Mouse (Mus musculus): ENCODE results near the gene Hic1. TPM values are rescaled to one million over a fixed set of nuclear protein-coding genes. Genes with fewer than 3 reads are reported as not detected.

Gene Hic1
- polyA plus RNA-seq, 1 experiment: 0.02 TPM

DNA sequence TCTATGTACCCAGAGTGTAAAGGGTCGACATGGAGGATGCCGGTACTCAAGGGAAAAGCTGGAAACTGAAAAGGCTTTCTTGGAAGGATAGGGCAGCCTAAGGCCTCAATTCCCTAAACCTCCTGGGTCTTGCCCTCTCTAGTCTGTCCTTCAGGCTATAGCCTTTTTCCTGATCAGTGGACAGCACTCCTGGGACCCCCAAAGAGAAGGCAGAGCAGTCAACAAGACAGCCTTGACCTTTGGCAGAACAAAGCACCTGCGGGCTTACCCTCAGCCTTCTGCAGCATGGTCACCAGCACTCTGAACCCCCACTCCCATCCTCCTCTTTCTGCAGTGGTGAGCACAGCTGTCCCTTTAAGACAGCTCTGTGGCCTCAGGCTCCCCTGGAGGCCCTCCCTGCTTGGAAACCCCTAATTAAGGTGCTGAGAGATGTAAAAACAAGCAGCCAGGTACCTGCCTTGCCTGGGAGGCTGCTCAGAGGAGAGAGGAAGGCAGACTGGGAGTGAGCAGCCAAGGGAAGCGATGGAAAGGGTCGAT is 21.7 kb upstream of the Hic1 start, which contains the start of gene Dph1:
Dph1 (minus strand) TSS at position 337 of the 537 bp plus-strand sequence.
- Histone ChIP-seq H3K27me3 (ENCODE audit: control insufficient read depth, insufficient read depth, insufficient read length) (peaks cover 29% of the 10 kb centered on the region), H3K79me2 (ENCODE audit: control insufficient read depth, insufficient read depth) (peaks cover 28% of the 10 kb centered on the region), H3K36me3 (ENCODE audit: control insufficient read depth, insufficient read depth) (no peaks in the 10 kb centered on the region), H3K4me3 (ENCODE audit: insufficient read depth, poor library complexity, severe bottlenecking) (peak within 1 kb of the TSS; percentile 97), H3ac (ENCODE audit: control insufficient read depth, insufficient read length, low read depth) (peak within 1 kb of the TSS; percentile 98), H3K79me3 (ENCODE audit: low read depth) (peaks cover 15% of the 10 kb centered on the region)
- no peak for TF ChIP-seq MAX (IDR thresholded peaks at IDR 0.05)
- TF ChIP-seq MYOD1 (IDR thresholded peaks at IDR 0.05; ENCODE audit: control insufficient read depth, insufficient read length, low read depth): no peak
- TF ChIP-seq MYOG (IDR thresholded peaks at IDR 0.05; ENCODE audit: control insufficient read depth, extremely low read depth, insufficient read length): no peak
- TF ChIP-seq FOSL1 (IDR thresholded peaks at IDR 0.05; ENCODE audit: insufficient read depth, low read length, poor library complexity, severe bottlenecking): no peak
- TF ChIP-seq CEBPB (IDR thresholded peaks at IDR 0.05; ENCODE audit: low read depth): no peak
- TF ChIP-seq CTCF (IDR thresholded peaks at IDR 0.05; ENCODE audit: control insufficient read depth, insufficient read depth, insufficient read length): no peak
- TF ChIP-seq USF1 (IDR thresholded peaks at IDR 0.05; ENCODE audit: low read depth): no peak

DNA sequence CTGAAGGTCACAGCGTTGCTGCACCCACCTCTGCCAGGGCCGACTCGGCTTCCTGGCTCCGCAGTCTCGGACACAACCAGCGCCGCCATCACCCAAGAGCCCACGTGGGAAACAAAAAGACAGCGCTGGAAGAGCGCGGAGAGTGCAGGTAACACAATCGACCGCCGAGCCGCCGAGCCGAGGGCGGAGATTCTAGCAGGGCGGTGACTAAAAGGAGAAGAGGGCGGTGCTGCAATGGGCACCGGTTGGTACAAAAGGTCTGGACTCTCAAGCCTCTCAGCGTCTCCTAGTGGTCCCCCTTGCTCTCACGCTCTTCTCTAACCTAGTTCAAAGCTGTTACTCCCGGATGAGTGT is 21.0 kb upstream of the Hic1 start:
- Histone ChIP-seq H3K27me3 (ENCODE audit: control insufficient read depth, insufficient read depth, insufficient read length) (peaks cover 23% of the 10 kb centered on the region), H3K36me3 (ENCODE audit: control insufficient read depth, insufficient read depth) (no peaks in the 10 kb centered on the region), H3K4me3 (ENCODE audit: insufficient read depth, poor library complexity, severe bottlenecking) (peak overlapping the region; percentile 97), H3K79me3 (ENCODE audit: low read depth) (peaks cover 15% of the 10 kb centered on the region), H3K79me2 (ENCODE audit: control insufficient read depth, insufficient read depth) (peaks cover 28% of the 10 kb centered on the region), H3ac (ENCODE audit: control insufficient read depth, insufficient read length, low read depth) (peak overlapping the region; percentile 98)
- no peak for TF ChIP-seq CTCF (IDR thresholded peaks at IDR 0.05; ENCODE audit: control insufficient read depth, insufficient read depth, insufficient read length)
- TF ChIP-seq CEBPB (IDR thresholded peaks at IDR 0.05; ENCODE audit: low read depth): no peak
- no peak for TF ChIP-seq MYOG (IDR thresholded peaks at IDR 0.05; ENCODE audit: control insufficient read depth, extremely low read depth, insufficient read length)
- TF ChIP-seq MAX (IDR thresholded peaks at IDR 0.05): peak; percentile 98
- TF ChIP-seq USF1 (IDR thresholded peaks at IDR 0.05; ENCODE audit: low read depth): peak; percentile 84
- TF ChIP-seq FOSL1 (IDR thresholded peaks at IDR 0.05; ENCODE audit: insufficient read depth, low read length, poor library complexity, severe bottlenecking): no peak
- no peak for TF ChIP-seq MYOD1 (IDR thresholded peaks at IDR 0.05; ENCODE audit: control insufficient read depth, insufficient read length, low read depth)

DNA sequence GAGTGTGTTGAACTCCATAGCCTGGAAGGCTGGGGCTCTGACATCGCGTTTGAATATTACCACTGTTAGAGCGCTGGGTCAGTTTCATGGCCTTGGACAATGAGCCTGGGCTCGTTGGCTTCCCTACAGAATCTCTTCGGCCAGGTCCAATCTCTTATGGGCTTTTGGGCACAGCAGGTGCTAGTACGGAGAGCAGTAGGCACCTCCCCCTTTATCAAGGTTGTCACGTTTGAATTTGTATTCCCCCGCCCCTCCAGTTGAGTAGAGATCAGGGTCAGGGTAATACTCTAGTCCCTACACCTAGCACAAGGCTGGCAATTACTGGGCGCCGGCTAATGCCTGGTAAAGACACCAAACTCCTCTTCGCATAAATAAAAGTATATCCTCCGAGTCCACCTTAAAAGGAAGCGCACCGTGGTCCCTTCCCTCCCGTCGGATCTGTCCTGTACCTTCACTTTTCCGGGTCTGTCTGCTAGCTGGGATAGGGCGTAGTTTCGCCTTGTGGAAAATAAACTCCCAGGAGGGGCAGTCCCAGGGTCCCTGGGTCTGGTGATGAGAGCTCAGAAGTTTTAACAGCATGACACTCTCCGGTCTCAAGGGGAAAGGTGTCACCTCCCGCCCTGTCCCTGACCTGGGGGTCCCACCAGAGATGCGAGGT is 20.5 kb upstream of the Hic1 start:
- peaks cover 15% of the 10 kb centered on the region for H3K79me3 ChIP-seq (ENCODE audit: low read depth)
- peaks cover 18% of the 10 kb centered on the region for H3K27me3 ChIP-seq (ENCODE audit: control insufficient read depth, insufficient read depth, insufficient read length)
- H3K36me3 ChIP-seq (ENCODE audit: control insufficient read depth, insufficient read depth): no peaks in the 10 kb centered on the region
- TF ChIP-seq MAX (IDR thresholded peaks at IDR 0.05): no peak
- TF ChIP-seq CEBPB (IDR thresholded peaks at IDR 0.05; ENCODE audit: low read depth): no peak
- no peak for TF ChIP-seq USF1 (IDR thresholded peaks at IDR 0.05; ENCODE audit: low read depth)
- TF ChIP-seq MYOD1 (IDR thresholded peaks at IDR 0.05; ENCODE audit: control insufficient read depth, insufficient read length, low read depth): no peak
- no peak for TF ChIP-seq MYOG (IDR thresholded peaks at IDR 0.05; ENCODE audit: control insufficient read depth, extremely low read depth, insufficient read length)
- TF ChIP-seq CTCF (IDR thresholded peaks at IDR 0.05; ENCODE audit: control insufficient read depth, insufficient read depth, insufficient read length): no peak
- TF ChIP-seq FOSL1 (IDR thresholded peaks at IDR 0.05; ENCODE audit: insufficient read depth, low read length, poor library complexity, severe bottlenecking): no peak
- H3K4me3 ChIP-seq (ENCODE audit: insufficient read depth, poor library complexity, severe bottlenecking): peak overlapping the region; percentile 97
- H3K79me2 ChIP-seq (ENCODE audit: control insufficient read depth, insufficient read depth): peaks cover 28% of the 10 kb centered on the region
- H3ac ChIP-seq (ENCODE audit: control insufficient read depth, insufficient read length, low read depth): peak overlapping the region; percentile 98

- no peak for TF ChIP-seq CTCF (IDR thresholded peaks at IDR 0.05; ENCODE audit: control insufficient read depth, insufficient read depth, insufficient read length)
- no peak for TF ChIP-seq MAX (IDR thresholded peaks at IDR 0.05)
- TF ChIP-seq FOSL1 (IDR thresholded peaks at IDR 0.05; ENCODE audit: insufficient read depth, low read length, poor library complexity, severe bottlenecking): no peak
- TF ChIP-seq USF1 (IDR thresholded peaks at IDR 0.05; ENCODE audit: low read depth): no peak
- no peak for TF ChIP-seq CEBPB (IDR thresholded peaks at IDR 0.05; ENCODE audit: low read depth)
- TF ChIP-seq MYOG (IDR thresholded peaks at IDR 0.05; ENCODE audit: control insufficient read depth, extremely low read depth, insufficient read length): no peak
- no peak for TF ChIP-seq MYOD1 (IDR thresholded peaks at IDR 0.05; ENCODE audit: control insufficient read depth, insufficient read length, low read depth)
- H3K27me3 ChIP-seq (ENCODE audit: control insufficient read depth, insufficient read depth, insufficient read length): no peaks in the 10 kb centered on the region
- no peak overlapping the region for H3K4me3 ChIP-seq (ENCODE audit: insufficient read depth, poor library complexity, severe bottlenecking)
- no peak overlapping the region for H3ac ChIP-seq (ENCODE audit: control insufficient read depth, insufficient read length, low read depth)
- peaks cover 25% of the 10 kb centered on the region for H3K79me2 ChIP-seq (ENCODE audit: control insufficient read depth, insufficient read depth)
- peaks cover 39% of the 10 kb centered on the region for H3K36me3 ChIP-seq (ENCODE audit: control insufficient read depth, insufficient read depth)
- H3K79me3 ChIP-seq (ENCODE audit: low read depth): peaks cover 13% of the 10 kb centered on the region
Observed at GRCm38 (mm10) chr11:75184986-75185385, 15.7 kb upstream of the Hic1 start.

DNA sequence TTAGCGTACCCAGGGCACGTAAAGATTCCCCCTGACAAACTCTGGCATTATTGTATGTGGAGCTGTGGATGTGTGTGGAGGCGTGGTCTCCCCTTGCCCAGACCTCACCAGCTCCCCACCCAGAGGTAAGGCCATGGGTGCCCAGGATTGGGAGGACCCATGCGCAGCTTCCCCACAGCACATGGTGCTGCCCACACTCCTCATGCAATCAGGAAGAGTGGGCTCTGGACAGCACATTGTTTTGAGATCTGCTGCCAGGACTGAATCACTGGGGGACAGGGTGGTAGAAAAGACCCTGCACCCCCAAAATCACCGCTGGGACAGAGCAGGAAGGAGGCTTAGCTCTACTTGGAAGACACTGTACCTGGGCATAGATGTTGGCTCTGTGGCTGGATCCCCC is 15.3 kb upstream of the Hic1 start:
- H3K4me3 ChIP-seq (ENCODE audit: insufficient read depth, poor library complexity, severe bottlenecking): no peak overlapping the region
- no peak for TF ChIP-seq FOSL1 (IDR thresholded peaks at IDR 0.05; ENCODE audit: insufficient read depth, low read length, poor library complexity, severe bottlenecking)
- TF ChIP-seq MAX (IDR thresholded peaks at IDR 0.05): no peak
- TF ChIP-seq MYOD1 (IDR thresholded peaks at IDR 0.05; ENCODE audit: control insufficient read depth, insufficient read length, low read depth): no peak
- TF ChIP-seq CEBPB (IDR thresholded peaks at IDR 0.05; ENCODE audit: low read depth): no peak
- TF ChIP-seq MYOG (IDR thresholded peaks at IDR 0.05; ENCODE audit: control insufficient read depth, extremely low read depth, insufficient read length): no peak
- TF ChIP-seq USF1 (IDR thresholded peaks at IDR 0.05; ENCODE audit: low read depth): no peak
- TF ChIP-seq CTCF (IDR thresholded peaks at IDR 0.05; ENCODE audit: control insufficient read depth, insufficient read depth, insufficient read length): no peak
- no peak overlapping the region for H3ac ChIP-seq (ENCODE audit: control insufficient read depth, insufficient read length, low read depth)
- H3K27me3 ChIP-seq (ENCODE audit: control insufficient read depth, insufficient read depth, insufficient read length): no peaks in the 10 kb centered on the region
- H3K36me3 ChIP-seq (ENCODE audit: control insufficient read depth, insufficient read depth): peaks cover 43% of the 10 kb centered on the region
- peaks cover 9% of the 10 kb centered on the region for H3K79me3 ChIP-seq (ENCODE audit: low read depth)
- H3K79me2 ChIP-seq (ENCODE audit: control insufficient read depth, insufficient read depth): peaks cover 21% of the 10 kb centered on the region

Measured in C2C12 (cell line).